Mouse (Mus musculus) retina, embryonic 14.5 days (tissue): ENCODE data around the gene Tbx21.

ENCODE experiments used
- DNase-seq: peaks from one replicate; pipeline ENCODE4 v3.0.0-alpha.2; 2015; ENCODE audit warnings: low spot score

Gene Tbx21

GRCm38 (mm10) chr11:97131683-97132082 lies 16.6 kb upstream of the Tbx21 start:
- no peak for DNase-seq

- no peak for DNase-seq
These were observed 15.2 kb upstream of the Tbx21 start for GRCm38 (mm10) chr11:97130318-97130717.

GRCm38 (mm10) chr11:97128956-97129355 lies 13.8 kb upstream of the Tbx21 start:
- no peak for DNase-seq

- no peak for DNase-seq
These were observed 12.5 kb upstream of the Tbx21 start for GRCm38 (mm10) chr11:97127470-97128223.

- peak; percentile 47 for DNase-seq
These were observed 11.7 kb upstream of the Tbx21 start for GRCm38 (mm10) chr11:97126645-97127468.

- peak; percentile 58 for DNase-seq
These were observed 9.3 kb upstream of the Tbx21 start for GRCm38 (mm10) chr11:97124266-97125036.

GRCm38 (mm10) chr11:97123282-97123890 lies 8.3 kb upstream of the Tbx21 start:
- peak; percentile 60 for DNase-seq

- no peak for DNase-seq
These were observed 5.5 kb upstream of the Tbx21 start for GRCm38 (mm10) chr11:97120641-97121040.

GRCm38 (mm10) chr11:97120221-97120620 lies 5.1 kb upstream of the Tbx21 start:
- no peak for DNase-seq

- DNase-seq: no peak
These were observed 666 bp upstream of the Tbx21 start for GRCm38 (mm10) chr11:97115797-97116196.

- DNase-seq: no peak
These were observed 2.5 kb downstream of the Tbx21 start for GRCm38 (mm10) chr11:97112519-97113125.

GRCm38 (mm10) chr11:97108976-97109375 lies 6.2 kb downstream of the Tbx21 start:
- no peak for DNase-seq

- no peak for DNase-seq
These were observed 11.0 kb downstream of the Tbx21 start for GRCm38 (mm10) chr11:97104091-97104483.

GRCm38 (mm10) chr11:97103163-97104090 lies 11.7 kb downstream of the Tbx21 start:
- DNase-seq: no peak

- peak; percentile 83 for DNase-seq
These were observed 13.4 kb downstream of the Tbx21 start for GRCm38 (mm10) chr11:97101722-97102121.

GRCm38 (mm10) chr11:97098791-97099190 lies 16.3 kb downstream of the Tbx21 start:
- DNase-seq: no peak

- DNase-seq: no peak
These were observed 20.5 kb downstream of the Tbx21 start for GRCm38 (mm10) chr11:97094600-97094999.

- DNase-seq: no peak
These were observed 28.8 kb downstream of the Tbx21 start for GRCm38 (mm10) chr11:97086365-97086764.

GRCm38 (mm10) chr11:97084821-97085505 lies 30.2 kb downstream of the Tbx21 start:
- DNase-seq: no peak
